Mouse (Mus musculus) cerebellum, adult 2 months (tissue): ENCODE measurements around the gene Elmod2.

Experiments used
- CTCF ChIP-seq: fragments of 200-500 bp; IDR thresholded peaks from 2 replicates; pipeline ENCODE4 v1.5.1; 2011; ENCODE audit warnings: low read depth, mild to moderate bottlenecking, control low read depth, low read length, moderate library complexity, borderline replicate concordance; ENCODE audit not compliant: insufficient read depth
- POLR2A ChIP-seq: fragments of 200-500 bp; IDR thresholded peaks from 2 replicates; pipeline ENCODE4 v1.6.1; 2011; ENCODE audit warnings: low read length, control low read depth, borderline replicate concordance; ENCODE audit not compliant: insufficient read depth

DNA sequence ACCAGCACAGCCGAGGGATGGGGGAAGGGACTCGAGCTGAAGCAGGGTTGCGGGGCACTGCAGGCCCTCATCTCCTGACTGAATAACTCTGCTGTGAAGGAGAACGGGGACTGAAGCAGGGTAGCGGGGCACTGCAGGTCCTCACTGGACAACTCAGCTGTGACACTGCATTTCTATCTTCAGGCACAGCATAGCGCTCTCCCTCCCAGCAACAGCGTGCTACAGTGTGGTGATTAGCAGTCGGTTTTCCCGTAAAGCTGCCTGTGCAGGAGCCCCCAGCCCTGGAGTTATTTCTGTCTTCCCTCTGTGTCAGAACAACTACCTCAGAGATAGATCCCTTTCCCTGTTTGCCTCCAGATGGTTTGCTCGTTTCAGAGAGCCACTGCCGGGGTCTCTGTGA lies 57.8 kb downstream of the Elmod2 start:
- TF ChIP-seq CTCF (no peak), POLR2A (no peak)
